Mouse (Mus musculus) gastrocnemius, adult 2 months (tissue): ENCODE measurements around the gene Mcf2l. TPM values are rescaled to one million over a fixed set of nuclear protein-coding genes. Genes with fewer than 3 reads are reported as not detected.

Experiments used
- DNase-seq: peaks from one replicate; pipeline ENCODE4 v3.0.0; 2022
- H3K27ac ChIP-seq: fragments of 200-600 bp; 2 replicates; pipeline ENCODE4 v1.8.1; 2022; ENCODE audit warnings: mild to moderate bottlenecking
- H3K4me3 ChIP-seq: fragments of 200-600 bp; 2 replicates; pipeline ENCODE4 v1.8.1; 2022; ENCODE audit warnings: mild to moderate bottlenecking, moderate library complexity
- CTCF ChIP-seq: fragments of 200-600 bp; IDR thresholded peaks from 2 replicates; pipeline ENCODE4 v1.8.1; 2022; ENCODE audit warnings: antibody characterized with exemption, mild to moderate bottlenecking, moderate library complexity
- intact Hi-C: fragments of 180-260 bp; cut with DNase I; formaldehyde crosslinking; loops from one replicate; pipeline ENCODE4 v1.15.1; 2025
- total RNA-seq, 2 experiments: library from RNA; stranded (reverse); gene quantifications; 2 replicates each; pipeline ENCODE4 v1.2.3; 2021

The Mcf2l gene
- total RNA-seq, 2 experiments from 2014 or later = 26.0 to 49.7 TPM

- intact Hi-C loops = loop anchor here (5.0 to 10.0 kb wide), 3 partner anchors 83 to 317 kb away; no protein-coding TSS in a partner anchor
- Histone ChIP-seq H3K27ac (no peak overlapping the region), H3K4me3 (no peak overlapping the region)
- DNase-seq = no peak
- TF ChIP-seq CTCF = no peak
These were observed 103.7 kb downstream of the Mcf2l start for GRCm38 (mm10) chr8:12977325-12977724.

- intact Hi-C loops = loop anchor here (2.0 to 10.0 kb wide), 4 partner anchors 84 to 316 kb away; no protein-coding TSS in a partner anchor
These were observed 104.7 kb downstream of the Mcf2l start for GRCm38 (mm10) chr8:12978308-12978707.

GRCm38 (mm10) chr8:12978726-12979125, 105.1 kb downstream of the Mcf2l start:
- Histone ChIP-seq H3K27ac (no peak overlapping the region), H3K4me3 (no peak overlapping the region)
- TF ChIP-seq CTCF = peak; percentile 89
- intact Hi-C loops = loop anchor here (2.0 to 10.0 kb wide), 4 partner anchors 84 to 316 kb away; no protein-coding TSS in a partner anchor
- peak; percentile 66 for DNase-seq

More at GRCm38 (mm10) chr8:12978308-12978707, 104.7 kb downstream of the Mcf2l start:
- no peak overlapping the region for H3K27ac ChIP-seq
- DNase-seq = no peak
- no peak overlapping the region for H3K4me3 ChIP-seq
- no peak for TF ChIP-seq CTCF

DNA sequence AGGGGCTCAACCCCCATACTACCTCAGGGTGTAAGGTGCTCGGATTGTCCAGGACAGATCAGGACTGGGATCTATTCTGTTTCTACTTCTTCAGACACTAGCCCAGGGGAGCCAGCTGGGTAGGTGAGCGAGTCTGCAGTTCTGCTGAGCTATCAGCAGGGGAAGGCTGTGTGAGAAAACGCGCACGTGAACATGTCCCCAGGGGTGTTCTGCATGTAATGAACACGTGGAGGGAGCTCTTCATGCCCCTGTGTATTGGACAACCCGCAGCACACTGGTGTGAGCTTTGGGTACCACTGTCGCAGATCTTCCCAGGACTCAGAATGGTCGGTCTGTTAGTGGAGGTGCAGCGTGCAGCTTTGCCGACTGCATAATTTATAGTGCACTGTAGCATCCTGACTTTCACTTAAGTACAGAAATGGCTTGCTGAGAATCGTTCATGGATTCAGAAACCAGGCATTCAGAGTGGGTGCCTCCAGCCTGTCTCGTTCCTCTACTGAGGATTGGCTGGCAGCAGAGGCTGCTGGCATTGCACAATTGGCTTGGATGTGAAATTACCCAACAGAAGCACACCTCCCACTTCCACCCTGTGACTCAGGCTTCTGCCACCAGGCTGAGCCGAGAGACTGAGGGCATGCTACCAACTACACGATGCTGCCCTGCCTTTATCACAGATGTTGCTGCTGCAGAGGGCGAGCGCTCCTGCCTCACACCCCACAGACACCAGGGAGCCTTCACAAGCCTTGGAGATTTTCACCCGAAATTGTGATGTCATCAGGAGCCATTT, 110.3 kb downstream of the Mcf2l start:
- intact Hi-C loops = no loop called here
- Histone ChIP-seq H3K27ac (no peak overlapping the region), H3K4me3 (no peak overlapping the region)
- no peak for DNase-seq
- no peak for TF ChIP-seq CTCF

DNA sequence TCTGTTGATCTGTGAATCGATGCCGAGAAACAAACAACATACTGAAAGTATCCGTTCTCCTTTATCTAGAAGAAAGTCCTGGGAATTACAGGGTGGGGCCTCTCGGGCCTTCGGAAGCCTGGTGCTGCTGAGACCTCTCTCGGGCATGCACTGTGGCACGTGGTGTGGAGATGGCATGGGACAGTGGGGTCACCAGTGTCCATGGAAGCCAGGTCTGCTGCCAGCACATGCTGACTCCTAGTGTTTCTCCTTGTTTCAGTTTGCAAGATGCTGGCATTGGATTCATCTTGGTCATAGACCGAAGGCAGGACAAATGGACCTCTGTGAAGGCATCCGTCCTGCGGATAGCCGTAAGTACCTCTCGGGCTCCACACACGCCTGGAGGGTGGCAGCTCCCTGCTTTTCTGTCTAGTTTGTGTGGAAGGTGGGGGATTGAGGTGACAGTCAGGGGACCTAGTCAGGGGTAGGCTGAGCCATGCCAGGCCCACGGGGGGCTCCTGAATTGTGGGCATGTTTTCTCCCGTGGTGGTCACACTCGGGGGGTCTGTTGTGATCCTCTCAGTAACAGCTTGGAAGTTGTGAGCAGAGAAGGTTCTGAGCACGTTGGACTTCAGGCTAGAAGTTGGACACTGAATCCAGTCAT, 111.1 kb downstream of the Mcf2l start:
- DNase-seq = no peak
- TF ChIP-seq CTCF = no peak
- no peak overlapping the region for H3K27ac ChIP-seq
- no peak overlapping the region for H3K4me3 ChIP-seq
- intact Hi-C loops = no loop called here

GRCm38 (mm10) chr8:12985259-12985658, 111.7 kb downstream of the Mcf2l start:
- intact Hi-C loops = no loop called here

DNA sequence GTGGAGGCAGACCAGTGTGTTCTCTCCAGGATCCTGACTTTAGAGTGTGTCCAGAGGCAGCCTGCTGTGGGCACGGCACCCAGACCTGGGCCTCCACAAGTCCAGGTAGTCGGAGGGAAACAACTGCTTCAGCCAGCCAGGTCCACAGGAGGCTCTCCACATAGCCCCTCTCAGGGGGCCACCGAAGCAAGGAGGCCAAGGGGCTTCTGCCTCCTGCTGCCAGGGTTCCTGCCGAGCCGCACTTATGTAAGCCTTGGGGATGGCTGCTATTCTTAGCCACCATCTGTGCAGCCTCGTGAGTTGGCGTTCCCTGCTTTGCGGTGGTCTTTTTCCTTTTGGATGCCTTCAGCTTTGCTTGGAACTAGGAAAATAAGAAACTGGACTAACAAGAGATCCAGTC, 114.0 kb downstream of the Mcf2l start:
- DNase-seq = no peak

More at GRCm38 (mm10) chr8:12985259-12985658, 111.7 kb downstream of the Mcf2l start:
- no peak for TF ChIP-seq CTCF
- DNase-seq = no peak
- Histone ChIP-seq H3K27ac (no peak overlapping the region), H3K4me3 (no peak overlapping the region)

DNA sequence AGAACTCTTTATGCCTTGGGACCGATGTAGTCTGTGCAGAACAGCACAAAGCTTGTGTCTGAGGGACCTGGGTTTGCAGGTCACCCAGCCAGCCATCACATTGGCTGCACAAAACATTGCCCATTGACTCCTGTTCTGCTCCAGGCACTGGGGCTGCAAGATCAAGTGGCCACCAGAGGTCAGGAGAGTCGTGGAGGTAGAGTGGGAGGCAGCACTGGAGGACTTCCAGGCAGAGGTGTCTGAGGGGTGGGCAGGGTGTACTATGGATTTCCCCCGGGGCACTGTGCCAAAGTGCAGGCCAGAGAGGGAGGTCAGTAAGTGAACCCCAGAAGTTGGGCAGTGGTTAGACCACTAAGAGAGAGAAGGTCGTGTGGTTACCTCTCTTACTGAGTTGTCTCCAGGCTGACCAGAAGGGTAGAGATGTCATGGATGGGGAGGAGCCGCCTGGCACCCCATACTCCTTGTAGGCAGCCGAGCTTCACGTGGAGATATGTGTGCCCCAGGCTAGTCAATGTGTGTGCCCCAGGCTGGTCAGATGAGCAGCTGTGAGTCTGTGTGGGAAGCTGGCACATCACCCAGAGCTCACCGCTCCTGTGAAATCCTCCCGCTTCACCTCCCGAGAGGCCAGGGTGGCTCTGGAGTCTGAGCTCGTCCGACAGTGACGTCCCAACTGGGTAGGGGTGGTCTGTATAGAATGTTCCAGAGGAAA, 115.3 kb downstream of the Mcf2l start:
- DNase-seq = peak; percentile 46
- no peak overlapping the region for H3K27ac ChIP-seq
- intact Hi-C loops = no loop called here
- no peak overlapping the region for H3K4me3 ChIP-seq
- peak; percentile 50 for TF ChIP-seq CTCF

More for the DNA sequence above, 114.0 kb downstream of the Mcf2l start:
- intact Hi-C loops = no loop called here
- TF ChIP-seq CTCF = no peak
- peak overlapping the region; percentile 18 for H3K4me3 ChIP-seq
- peak overlapping the region; percentile 66 for H3K27ac ChIP-seq

DNA sequence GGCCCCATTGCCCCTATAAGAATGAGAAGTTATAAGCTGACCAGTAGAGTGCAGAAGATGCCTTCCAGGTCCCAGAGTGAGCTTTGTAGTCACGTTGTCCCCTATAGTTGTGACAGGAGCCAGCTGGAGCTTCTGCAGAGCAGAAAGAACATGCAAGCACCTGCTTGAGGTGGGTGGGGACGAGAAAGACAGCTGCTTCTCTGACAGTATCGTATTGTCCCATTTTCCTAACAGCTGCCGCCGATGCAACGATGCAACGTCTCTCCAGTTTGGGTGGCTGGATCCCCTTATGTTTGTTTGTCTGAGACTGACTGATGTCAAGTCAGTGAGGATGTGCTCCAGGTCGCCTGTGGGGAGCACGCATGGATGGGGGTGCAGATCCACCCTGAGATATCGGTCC, 117.8 kb downstream of the Mcf2l start:
- H3K27ac ChIP-seq = no peak overlapping the region
- DNase-seq = no peak
- intact Hi-C loops = loop anchor here (10.0 kb wide), 1 partner anchor 263 kb away; the partner anchor contains the start of gene Adprhl1
- no peak for TF ChIP-seq CTCF
- H3K4me3 ChIP-seq = no peak overlapping the region

GRCm38 (mm10) chr8:12994468-12994867, 120.9 kb downstream of the Mcf2l start:
- DNase-seq = no peak
- no peak for TF ChIP-seq CTCF
- Histone ChIP-seq H3K4me3 (no peak overlapping the region), H3K27ac (no peak overlapping the region)
- intact Hi-C loops = loop anchor here (10.0 kb wide), 1 partner anchor 260 kb away; the partner anchor contains the start of gene Adprhl1

DNA sequence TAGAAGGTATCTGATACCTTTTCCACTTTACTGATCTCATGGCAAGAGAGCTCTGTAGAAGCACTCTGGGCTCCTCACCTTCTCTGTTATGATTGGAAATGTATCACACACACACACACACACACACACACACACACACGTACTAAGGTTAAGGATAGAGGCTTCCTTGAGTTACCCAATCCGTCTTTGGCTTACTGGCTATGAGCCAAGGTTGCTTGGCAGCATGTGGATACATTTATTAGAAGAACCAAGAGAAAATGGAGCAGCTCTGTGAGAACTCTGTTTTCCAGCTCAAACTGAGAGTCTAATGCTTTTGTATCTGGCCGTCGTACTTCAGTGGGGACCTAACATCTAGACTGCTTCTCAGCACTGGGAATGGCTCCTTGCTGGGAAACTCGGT, 121.9 kb downstream of the Mcf2l start:
- no peak overlapping the region for H3K27ac ChIP-seq
- no peak overlapping the region for H3K4me3 ChIP-seq
- intact Hi-C loops = loop anchor here (5.0 to 10.0 kb wide), 2 partner anchors 107 to 259 kb away; partner anchors contain the start of gene Adprhl1
- no peak for TF ChIP-seq CTCF
- DNase-seq = no peak

- H3K27ac ChIP-seq = peak overlapping the region; percentile 57
- H3K4me3 ChIP-seq = peak overlapping the region; percentile 40
- intact Hi-C loops = loop anchor here (5.0 to 10.0 kb wide), 2 partner anchors 105 to 258 kb away; partner anchors contain the start of gene Adprhl1
- peak; percentile 71 for DNase-seq
- TF ChIP-seq CTCF = no peak
These were observed 123.2 kb downstream of the Mcf2l start for GRCm38 (mm10) chr8:12996831-12997275.
